Mouse (Mus musculus): ENCODE measurements around the gene Prmt3. TPM values are rescaled to one million over a fixed set of nuclear protein-coding genes. Genes with fewer than 3 reads are reported as not detected.

Gene Prmt3
- total RNA-seq (2021): 10 to 100 TPM; 10.5 to 12.2 TPM
- long read RNA-seq, experiment 1, transcript Prmt3-201 (16 exons, 2,507 nt): major isoform, 12 of 15 reads
- long read RNA-seq, experiment 1, partial matches to known transcripts: 1 of 15 reads
- long read RNA-seq, experiment 1, other reads (novel, unspliced or antisense): 2 of 15 reads
- long read RNA-seq, experiment 2, transcript Prmt3-201 (16 exons, 2,507 nt): major isoform, 19 of 25 reads
- long read RNA-seq, experiment 2, partial matches to known transcripts: 0 of 25 reads
- long read RNA-seq, experiment 2, other reads (novel, unspliced or antisense): 6 of 25 reads

GRCm38 (mm10) chr7:49778114-49778901 lies at the start of gene Prmt3:
TSS of gene Prmt3 (plus strand) at chr7:49778346.
- DNase-seq: peak; percentile 94

- no peak for DNase-seq
Measured at GRCm38 (mm10) chr7:49734342-49734741, 43.8 kb upstream of the Prmt3 start.

GRCm38 (mm10) chr7:49739448-49739847 lies 38.7 kb upstream of the Prmt3 start:
- DNase-seq: no peak

DNA sequence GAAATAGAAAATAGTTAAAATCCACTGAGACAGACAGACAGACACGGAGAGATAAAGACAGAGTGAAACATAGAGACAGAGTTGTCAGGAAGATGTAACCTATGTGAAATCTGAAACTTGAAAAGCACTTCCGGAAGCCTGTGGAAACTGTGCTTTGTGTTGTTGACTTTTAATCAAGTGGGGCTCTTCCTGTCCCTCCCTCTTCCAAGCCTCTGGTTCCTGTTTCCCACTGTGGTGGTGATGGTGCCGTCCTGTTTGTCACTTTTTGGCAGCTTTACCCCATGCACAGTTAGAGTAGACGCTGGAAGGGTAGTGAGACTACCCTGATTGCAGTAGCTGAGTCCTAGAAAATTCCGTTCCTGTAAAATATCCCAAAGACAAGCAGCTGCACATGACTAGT lies 36.7 kb upstream of the Prmt3 start:
- no peak for DNase-seq

DNA sequence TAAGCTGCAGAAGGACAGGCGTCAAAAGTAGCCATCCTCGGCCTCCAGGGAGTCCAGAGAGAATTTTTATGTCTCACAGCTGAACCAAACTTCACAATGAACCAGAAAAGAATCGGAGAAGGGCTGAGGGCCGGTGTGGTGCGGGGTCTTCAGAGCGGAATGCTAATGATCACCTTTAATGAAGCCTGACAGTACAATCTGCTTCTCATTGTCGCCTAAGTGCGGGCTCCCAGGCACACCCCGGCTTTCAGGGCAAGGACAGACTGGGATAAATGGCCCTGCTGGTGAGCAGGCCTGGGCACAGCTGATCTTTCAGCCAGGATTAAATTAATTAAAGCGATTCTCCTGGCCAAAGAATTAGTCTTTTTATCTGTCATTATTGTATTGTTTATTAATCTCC lies 36.2 kb upstream of the Prmt3 start:
- DNase-seq: no peak

- DNase-seq: no peak
Measured at GRCm38 (mm10) chr7:49751148-49751547, 27.0 kb upstream of the Prmt3 start.

GRCm38 (mm10) chr7:49752730-49753506 lies 25.2 kb upstream of the Prmt3 start:
- DNase-seq: no peak

- peak; percentile 23 for DNase-seq
Measured at GRCm38 (mm10) chr7:49754767-49755166, 23.4 kb upstream of the Prmt3 start.

DNA sequence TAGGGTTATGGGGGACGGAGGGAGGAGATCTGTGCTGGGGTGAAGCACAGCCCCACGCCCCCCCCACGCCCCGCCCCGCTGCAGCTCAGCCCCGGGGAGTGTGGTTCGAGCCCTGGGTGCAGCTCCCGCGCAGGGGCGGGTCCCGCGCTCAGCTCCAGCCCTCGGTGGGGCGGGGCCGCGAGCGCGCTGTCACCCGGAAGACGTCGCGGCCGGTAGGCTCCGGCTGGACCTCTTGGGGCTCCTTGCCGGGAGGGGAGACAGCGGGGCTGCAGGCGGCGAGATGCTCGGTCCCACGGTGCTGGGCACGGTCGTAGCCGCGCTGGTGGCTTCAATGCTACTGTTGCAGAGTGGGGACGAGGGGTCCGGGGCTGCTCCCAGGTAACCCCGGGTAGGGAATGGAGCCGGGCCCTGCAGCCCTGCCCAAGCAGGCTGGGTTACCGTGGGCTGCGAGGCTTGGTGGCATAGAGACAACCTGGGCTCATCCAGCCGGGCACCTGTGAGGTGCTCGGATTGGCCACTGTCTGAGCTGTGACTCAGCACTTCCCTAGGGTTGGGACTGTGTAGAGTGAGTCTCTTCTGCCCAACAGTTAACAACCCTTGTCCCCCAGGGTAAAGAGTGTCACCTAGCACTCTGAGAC lies 19.1 kb upstream of the Prmt3 start, which contains the start of gene Htatip2:
Gene Htatip2 (plus strand): TSS at position 182 of the 638 bp plus-strand sequence.
- peak; percentile 44 for DNase-seq

DNA sequence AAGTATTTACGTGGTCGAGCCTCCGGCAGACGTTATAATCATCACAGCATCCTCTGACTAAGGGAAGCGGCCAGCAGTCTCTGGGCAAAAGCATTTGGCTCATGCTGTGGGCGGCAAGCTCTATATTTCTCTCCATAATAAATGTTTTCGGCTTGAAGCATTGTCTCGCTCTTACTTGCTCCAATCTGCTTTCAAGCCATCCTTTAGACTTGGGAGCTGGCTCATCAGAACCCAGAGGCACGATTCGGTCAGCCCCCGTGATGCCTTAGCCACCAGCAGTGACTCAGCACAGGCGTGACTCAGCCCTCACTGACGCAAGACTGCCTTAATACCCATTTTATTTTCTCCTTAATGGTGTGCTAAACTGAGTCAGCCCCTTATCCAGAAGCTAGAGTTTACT lies 15.5 kb upstream of the Prmt3 start:
- peak; percentile 9 for DNase-seq

GRCm38 (mm10) chr7:49764011-49764716 lies 14.0 kb upstream of the Prmt3 start:
- DNase-seq: no peak

- no peak for DNase-seq
Measured at GRCm38 (mm10) chr7:49766166-49766565, 12.0 kb upstream of the Prmt3 start.

DNA sequence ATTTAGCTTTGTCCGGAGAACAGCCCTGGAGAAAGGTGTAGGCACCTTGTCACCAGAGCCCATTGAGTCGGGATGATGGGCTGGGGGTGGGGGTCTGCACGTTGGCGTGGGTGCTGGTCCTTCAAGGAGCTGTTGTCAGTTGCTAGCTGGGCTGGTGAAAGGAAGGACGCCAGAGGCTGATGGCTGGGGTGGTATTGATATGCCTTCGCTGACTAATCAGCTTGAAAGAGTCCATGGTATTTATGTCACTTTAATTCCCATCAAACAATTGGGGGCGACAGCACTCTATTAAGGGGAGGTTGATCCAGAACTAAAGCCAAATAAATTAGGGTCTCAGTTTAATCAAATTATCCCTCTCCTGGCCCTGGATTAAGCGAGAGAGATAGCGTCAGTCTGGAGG lies 9.6 kb upstream of the Prmt3 start:
- DNase-seq: no peak

- no peak for DNase-seq
Measured at GRCm38 (mm10) chr7:49774396-49774795, 3.8 kb upstream of the Prmt3 start.

DNA sequence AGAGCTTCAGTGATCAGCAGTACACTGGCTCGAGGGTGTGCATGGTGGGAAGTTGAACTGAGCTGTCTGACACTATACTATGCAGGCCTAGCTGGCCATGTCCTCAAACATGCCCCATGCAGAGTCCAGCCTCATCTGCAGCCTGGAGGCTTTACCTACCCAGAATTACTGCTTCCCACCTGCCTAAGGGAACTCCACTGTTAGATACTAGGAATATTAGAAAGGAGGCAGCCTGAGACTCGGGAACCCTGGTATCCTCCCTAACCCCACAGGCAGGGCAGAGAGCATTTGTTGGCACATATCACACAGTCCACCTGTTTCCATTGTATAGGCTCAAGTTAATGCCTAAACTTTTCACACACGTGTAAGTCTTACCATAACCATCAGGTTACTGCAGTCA lies 561 bp upstream of the Prmt3 start:
- no peak for DNase-seq

DNA sequence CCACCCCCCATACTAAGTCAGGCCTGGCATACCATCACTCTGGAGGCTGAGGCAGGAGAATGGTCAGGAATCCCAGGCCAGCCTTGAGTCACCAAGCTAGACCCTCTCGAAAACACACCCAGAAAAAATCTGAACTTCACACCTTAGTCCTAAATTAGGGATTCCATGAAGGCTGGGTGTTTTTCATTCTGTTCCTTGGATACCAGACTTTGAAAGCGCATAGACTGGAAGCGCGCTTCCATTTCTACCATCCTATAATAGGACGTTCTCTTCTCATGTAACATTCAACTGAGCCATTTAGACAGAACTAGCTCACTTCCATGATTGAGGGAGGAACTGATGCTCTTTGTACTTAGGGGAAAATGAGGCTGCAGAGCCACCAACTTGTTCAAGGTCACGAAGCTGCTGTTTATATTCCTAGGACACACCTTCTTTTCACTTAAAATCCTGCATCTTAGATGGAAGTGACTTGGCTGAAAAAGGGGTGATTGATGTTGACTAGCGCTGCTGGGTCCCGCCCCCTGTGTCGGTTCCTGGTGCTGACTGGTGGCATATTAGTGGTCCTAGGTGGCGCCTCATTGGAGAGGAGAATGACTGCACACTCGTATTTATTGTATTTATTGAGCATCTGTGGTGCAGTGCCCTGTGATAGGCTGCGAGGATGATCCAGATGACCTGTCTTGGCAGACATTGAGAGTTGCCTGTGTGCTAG lies 914 bp downstream of the Prmt3 start:
- DNase-seq: no peak

GRCm38 (mm10) chr7:49783017-49783416 lies 4.9 kb downstream of the Prmt3 start:
- DNase-seq: no peak

DNA sequence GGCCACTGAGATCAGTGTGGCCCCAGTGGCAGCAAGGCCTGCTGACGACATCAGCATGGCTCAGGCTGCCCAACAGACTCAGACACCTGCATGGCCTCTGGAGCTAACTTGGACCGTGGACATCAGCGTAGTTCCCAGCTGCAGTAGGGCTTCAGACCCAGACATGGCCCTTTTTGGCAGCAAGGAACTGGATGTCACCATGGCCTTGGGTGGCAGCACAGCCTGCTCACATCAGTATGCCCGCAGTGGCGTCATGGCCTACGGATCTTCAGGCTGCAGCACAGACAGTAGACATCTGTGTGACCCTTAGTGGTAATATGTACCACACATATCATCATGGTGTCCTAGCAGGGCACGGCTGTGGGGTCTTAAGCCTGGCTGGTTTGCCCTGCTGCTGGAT lies 7.0 kb downstream of the Prmt3 start:
- DNase-seq: no peak

GRCm38 (mm10) chr7:49786618-49787382 lies 8.7 kb downstream of the Prmt3 start:
- no peak for DNase-seq

- no peak for DNase-seq
Measured at GRCm38 (mm10) chr7:49787383-49787645, 9.2 kb downstream of the Prmt3 start.

Data from gastrocnemius, postnatal 25 days (tissue).